Mouse (Mus musculus): Measurements from ENCODE around the gene Slc44a2. TPM values are rescaled to one million over a fixed set of nuclear protein-coding genes. Genes with fewer than 3 reads are reported as not detected.

The Slc44a2 gene
- polyA plus RNA-seq, 1 experiment from 2014 or later: 52.0 TPM

- no peak for ATAC-seq
Observed at GRCm38 (mm10) chr9:21352463-21353372, 32.2 kb downstream of the Slc44a2 start.

GRCm38 (mm10) chr9:21353373-21353686 lies 32.8 kb downstream of the Slc44a2 start:
- no peak for ATAC-seq
- no peaks in the 10 kb centered on the region for H3K4me1 ChIP-seq (ENCODE audit: control insufficient read depth, insufficient read depth, low read length)
- peaks cover 45% of the 10 kb centered on the region for H3K36me3 ChIP-seq (ENCODE audit: control insufficient read depth, insufficient read depth, low read length)
- 56% methylated on average over 2 of the region's 2 CpGs for WGBS
- DNase-seq (ENCODE audit: low spot score): no peak
- H3K27me3 ChIP-seq (replicated peaks; ENCODE audit: control insufficient read depth, insufficient read depth, low read length): no peaks in the 10 kb centered on the region
- H3K4me3 ChIP-seq (ENCODE audit: low read depth, low read length): no peak overlapping the region
- H3K9me3 ChIP-seq (replicated peaks; ENCODE audit: control insufficient read depth, low read length): no peaks in the 10 kb centered on the region
- no peak overlapping the region for H3K4me2 ChIP-seq (ENCODE audit: low read length)
- no peak overlapping the region for H3K9ac ChIP-seq (ENCODE audit: low read length)
- H3K27ac ChIP-seq (ENCODE audit: low read depth, low read length): no peak overlapping the region

More at GRCm38 (mm10) chr9:21352463-21353372, 32.2 kb downstream of the Slc44a2 start:
- no peak for DNase-seq (ENCODE audit: low spot score)
- peaks cover 51% of the 10 kb centered on the region for H3K36me3 ChIP-seq (ENCODE audit: control insufficient read depth, insufficient read depth, low read length)
- WGBS: 35% methylated on average over 20 of the region's 20 CpGs
- no peaks in the 10 kb centered on the region for H3K4me1 ChIP-seq (ENCODE audit: control insufficient read depth, insufficient read depth, low read length)
- H3K9ac ChIP-seq (ENCODE audit: low read length): no peak overlapping the region
- H3K27me3 ChIP-seq (replicated peaks; ENCODE audit: control insufficient read depth, insufficient read depth, low read length): no peaks in the 10 kb centered on the region
- no peak overlapping the region for H3K4me2 ChIP-seq (ENCODE audit: low read length)
- H3K4me3 ChIP-seq (ENCODE audit: low read depth, low read length): no peak overlapping the region
- no peak overlapping the region for H3K27ac ChIP-seq (ENCODE audit: low read depth, low read length)
- no peaks in the 10 kb centered on the region for H3K9me3 ChIP-seq (replicated peaks; ENCODE audit: control insufficient read depth, low read length)

- Histone ChIP-seq H3K9ac (ENCODE audit: low read length) (no peak overlapping the region), H3K4me3 (ENCODE audit: low read depth, low read length) (no peak overlapping the region), H3K36me3 (ENCODE audit: control insufficient read depth, insufficient read depth, low read length) (peaks cover 45% of the 10 kb centered on the region), H3K27ac (ENCODE audit: low read depth, low read length) (no peak overlapping the region), H3K4me2 (ENCODE audit: low read length) (no peak overlapping the region), H3K27me3 (replicated peaks; ENCODE audit: control insufficient read depth, insufficient read depth, low read length) (no peaks in the 10 kb centered on the region), H3K9me3 (replicated peaks; ENCODE audit: control insufficient read depth, low read length) (no peaks in the 10 kb centered on the region), H3K4me1 (ENCODE audit: control insufficient read depth, insufficient read depth, low read length) (no peaks in the 10 kb centered on the region)
- 85% methylated on average over 6 of the region's 6 CpGs for WGBS
- DNase-seq (ENCODE audit: low spot score) (no peak), ATAC-seq (no peak)
Observed at GRCm38 (mm10) chr9:21354796-21355195, 34.3 kb downstream of the Slc44a2 start.

- peaks cover 30% of the 10 kb centered on the region for H3K36me3 ChIP-seq (ENCODE audit: control insufficient read depth, insufficient read depth, low read length)
- H3K4me3 ChIP-seq (ENCODE audit: low read depth, low read length): no peak overlapping the region
- DNase-seq (ENCODE audit: low spot score) (peak; percentile 86), ATAC-seq (peak; percentile 74)
- H3K27ac ChIP-seq (ENCODE audit: low read depth, low read length): no peak overlapping the region
- H3K4me1 ChIP-seq (ENCODE audit: control insufficient read depth, insufficient read depth, low read length): no peaks in the 10 kb centered on the region
- no peak overlapping the region for H3K4me2 ChIP-seq (ENCODE audit: low read length)
- H3K9me3 ChIP-seq (replicated peaks; ENCODE audit: control insufficient read depth, low read length): no peaks in the 10 kb centered on the region
- no peaks in the 10 kb centered on the region for H3K27me3 ChIP-seq (replicated peaks; ENCODE audit: control insufficient read depth, insufficient read depth, low read length)
- WGBS: 0% methylated on average over 1 of the region's 1 CpGs
- H3K9ac ChIP-seq (ENCODE audit: low read length): no peak overlapping the region
Observed at GRCm38 (mm10) chr9:21356981-21357718, 36.7 kb downstream of the Slc44a2 start.

- Histone ChIP-seq H3K9me3 (replicated peaks; ENCODE audit: control insufficient read depth, low read length) (no peaks in the 10 kb centered on the region), H3K36me3 (ENCODE audit: control insufficient read depth, insufficient read depth, low read length) (no peaks in the 10 kb centered on the region; the same call in 1 of the 2 replicates), H3K4me3 (ENCODE audit: low read depth, low read length) (peak overlapping the region; percentile 28), H3K27me3 (replicated peaks; ENCODE audit: control insufficient read depth, insufficient read depth, low read length) (no peaks in the 10 kb centered on the region), H3K27ac (ENCODE audit: low read depth, low read length) (peak overlapping the region; percentile 56), H3K4me2 (ENCODE audit: low read length) (peak overlapping the region; percentile 48), H3K9ac (ENCODE audit: low read length) (peak overlapping the region; percentile 45; the same call in 1 of the 2 replicates), H3K4me1 (ENCODE audit: control insufficient read depth, insufficient read depth, low read length) (peaks cover 14% of the 10 kb centered on the region; the same call in 1 of the 2 replicates)
- WGBS: 36% methylated on average over 14 of the region's 14 CpGs
- ATAC-seq (peak; percentile 22; the same call in 1 of the 2 replicates), DNase-seq (ENCODE audit: low spot score) (peak; percentile 55)
Observed at GRCm38 (mm10) chr9:21366541-21367220, 46.2 kb downstream of the Slc44a2 start.

- H3K27me3 ChIP-seq (replicated peaks; ENCODE audit: control insufficient read depth, insufficient read depth, low read length): no peaks in the 10 kb centered on the region
- ATAC-seq (peak; percentile 88), DNase-seq (ENCODE audit: low spot score) (peak; percentile 100)
- under 1% methylated on average over 63 of the region's 66 CpGs for WGBS
- peak within 1 kb of the TSS; percentile 90 for H3K27ac ChIP-seq (ENCODE audit: low read depth, low read length)
- H3K4me2 ChIP-seq (ENCODE audit: low read length): peak within 1 kb of the TSS; percentile 86
- peaks cover 5% of the 10 kb centered on the region; the same call in 1 of the 2 replicates for H3K36me3 ChIP-seq (ENCODE audit: control insufficient read depth, insufficient read depth, low read length)
- peak within 1 kb of the TSS; percentile 85 for H3K4me3 ChIP-seq (ENCODE audit: low read depth, low read length)
- no peaks in the 10 kb centered on the region for H3K9me3 ChIP-seq (replicated peaks; ENCODE audit: control insufficient read depth, low read length)
- H3K4me1 ChIP-seq (ENCODE audit: control insufficient read depth, insufficient read depth, low read length): peaks cover 17% of the 10 kb centered on the region; the same call in 1 of the 2 replicates
- peak within 1 kb of the TSS; percentile 85 for H3K9ac ChIP-seq (ENCODE audit: low read length)
Observed at GRCm38 (mm10) chr9:21367357-21368111, 47.0 kb downstream of the Slc44a2 start, which contains the start of gene Ilf3. Gene Ilf3 (plus strand): TSS chr9:21367871.

- Histone ChIP-seq H3K36me3 (ENCODE audit: control insufficient read depth, insufficient read depth, low read length) (peaks cover 9% of the 10 kb centered on the region; the same call in 1 of the 2 replicates), H3K27me3 (replicated peaks; ENCODE audit: control insufficient read depth, insufficient read depth, low read length) (no peaks in the 10 kb centered on the region), H3K9me3 (replicated peaks; ENCODE audit: control insufficient read depth, low read length) (no peaks in the 10 kb centered on the region), H3K4me1 (ENCODE audit: control insufficient read depth, insufficient read depth, low read length) (peaks cover 18% of the 10 kb centered on the region; the same call in 1 of the 2 replicates), H3K4me3 (ENCODE audit: low read depth, low read length) (peak overlapping the region; percentile 85), H3K9ac (ENCODE audit: low read length) (peak overlapping the region; percentile 85), H3K27ac (ENCODE audit: low read depth, low read length) (peak overlapping the region; percentile 90), H3K4me2 (ENCODE audit: low read length) (peak overlapping the region; percentile 86)
- under 1% methylated on average over 38 of the region's 38 CpGs for WGBS
- peak; percentile 54 for ATAC-seq
- DNase-seq (ENCODE audit: low spot score): peak; percentile 80
Observed at GRCm38 (mm10) chr9:21368131-21368584, 47.7 kb downstream of the Slc44a2 start.

- peaks cover 9% of the 10 kb centered on the region; the same call in 1 of the 2 replicates for H3K36me3 ChIP-seq (ENCODE audit: control insufficient read depth, insufficient read depth, low read length)
- H3K27me3 ChIP-seq (replicated peaks; ENCODE audit: control insufficient read depth, insufficient read depth, low read length): no peaks in the 10 kb centered on the region
- peak overlapping the region; percentile 86 for H3K4me2 ChIP-seq (ENCODE audit: low read length)
- no peak overlapping the region for H3K27ac ChIP-seq (ENCODE audit: low read depth, low read length)
- H3K4me3 ChIP-seq (ENCODE audit: low read depth, low read length): peak overlapping the region; percentile 85
- H3K4me1 ChIP-seq (ENCODE audit: control insufficient read depth, insufficient read depth, low read length): peaks cover 18% of the 10 kb centered on the region; the same call in 1 of the 2 replicates
- H3K9me3 ChIP-seq (replicated peaks; ENCODE audit: control insufficient read depth, low read length): no peaks in the 10 kb centered on the region
- DNase-seq (ENCODE audit: low spot score): no peak
- peak overlapping the region; percentile 85 for H3K9ac ChIP-seq (ENCODE audit: low read length)
- 51% methylated on average over 11 of the region's 11 CpGs for WGBS
- ATAC-seq: no peak
Observed at GRCm38 (mm10) chr9:21369080-21369479, 48.6 kb downstream of the Slc44a2 start.
